Mouse (Mus musculus): Measurements from ENCODE around the gene Polr3e.

Gene Polr3e

DNA sequence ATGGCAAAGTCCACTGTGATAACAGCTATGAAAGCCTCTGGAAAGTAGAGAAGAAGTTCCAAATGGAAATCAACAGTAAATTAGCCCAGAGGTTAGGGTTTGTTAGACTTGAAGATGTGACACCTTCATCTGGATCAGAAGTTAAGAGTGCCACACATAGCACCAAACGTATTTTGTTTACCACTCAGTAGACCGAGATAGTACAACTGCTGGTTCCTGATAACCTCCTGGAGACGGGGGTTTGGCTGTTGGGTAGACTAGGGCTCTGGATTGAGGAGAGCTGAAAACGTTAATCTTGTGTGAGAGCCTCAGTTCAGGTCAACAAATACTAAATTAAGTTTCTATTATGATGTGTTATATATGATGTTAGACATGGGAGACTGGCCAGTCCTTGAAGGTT is 62.5 kb downstream of the Polr3e start:
- no peak for DNase-seq (ENCODE audit: low read depth)

DNA sequence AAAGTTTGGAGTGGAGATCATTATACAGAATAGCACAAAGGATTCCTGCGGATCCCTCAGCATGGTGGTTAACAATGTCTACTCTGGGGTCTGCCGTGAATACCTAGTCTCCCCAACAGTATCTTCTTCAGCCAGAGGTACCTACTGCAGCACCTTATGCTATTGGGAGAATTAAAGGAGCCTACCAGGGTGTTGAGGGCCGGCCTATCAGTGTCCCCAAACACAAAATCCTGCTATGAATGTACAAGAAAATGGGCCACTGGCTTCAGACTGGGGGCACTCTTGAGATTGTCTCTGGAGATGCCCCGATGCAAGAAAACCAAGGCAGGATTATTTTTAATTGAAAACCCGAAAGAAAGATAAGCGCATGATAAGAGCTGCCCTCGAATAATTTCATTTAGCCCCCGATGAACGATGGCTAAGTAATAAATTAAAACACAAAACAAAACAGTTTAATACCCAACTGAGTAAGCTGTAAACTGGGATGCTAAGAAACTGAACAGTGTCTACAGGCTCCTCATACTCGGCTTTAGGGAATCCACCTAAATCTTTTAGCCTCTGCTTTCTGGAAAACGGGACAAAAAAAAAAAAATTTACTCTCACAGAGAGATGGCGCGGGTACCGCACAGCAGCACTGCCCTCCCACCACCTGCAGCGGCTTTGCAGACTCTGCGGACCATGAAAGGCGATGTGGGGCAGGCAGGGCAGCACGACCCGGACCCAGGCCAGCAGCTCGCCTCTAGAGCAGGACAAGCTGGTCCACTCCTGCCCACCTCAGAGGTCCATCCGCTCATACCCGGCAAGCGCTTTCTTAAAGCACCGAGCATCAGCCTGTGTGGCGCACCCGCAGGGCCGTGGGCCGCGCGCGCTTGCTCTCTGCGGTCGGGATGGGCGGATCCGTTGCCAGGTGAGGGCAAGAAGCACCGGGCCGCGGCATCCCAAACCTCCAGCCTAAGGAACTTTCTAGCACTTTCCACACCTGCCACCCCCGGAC is 63.7 kb downstream of the Polr3e start:
- DNase-seq (ENCODE audit: low read depth) = peak; percentile 34

DNA sequence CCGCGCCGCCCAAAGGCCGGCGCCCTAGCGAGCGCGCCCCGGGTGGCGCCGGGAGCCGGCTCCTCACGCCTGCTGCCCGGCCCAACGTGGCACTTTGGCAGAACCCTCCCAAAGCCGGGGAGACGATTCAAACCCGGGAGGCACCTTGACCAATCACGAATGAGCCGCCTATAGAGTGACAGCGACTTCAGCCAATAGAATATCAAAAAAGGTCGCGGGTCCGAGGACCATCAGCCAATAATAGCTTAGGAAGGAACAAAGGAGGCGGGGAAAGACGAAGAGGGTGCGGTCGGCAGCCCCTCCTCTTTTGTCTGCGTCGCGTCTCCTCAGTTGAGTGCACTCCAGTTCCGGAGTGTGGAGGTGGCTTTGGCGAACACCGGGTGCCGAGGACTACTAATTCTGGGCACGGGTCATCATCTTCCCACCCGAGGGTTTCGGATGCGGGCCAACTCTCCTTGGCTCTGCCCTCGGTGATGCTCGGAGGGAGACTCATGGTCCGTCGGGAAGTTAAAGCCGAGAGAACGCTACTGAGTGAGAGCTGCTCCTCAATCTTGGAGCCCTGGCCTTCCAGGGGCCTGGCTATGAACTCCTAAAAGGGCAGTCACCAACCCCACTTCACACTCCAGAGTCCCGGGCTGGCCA is 64.8 kb downstream of the Polr3e start, which contains the start of the genes Cdr2 and Mfsd13b:
Cdr2 (minus strand) TSS at position 113 of the 642 bp plus-strand sequence.
Mfsd13b (plus strand) TSS at position 310 of the 642 bp plus-strand sequence.
- DNase-seq (ENCODE audit: low read depth) = peak; percentile 98

DNA sequence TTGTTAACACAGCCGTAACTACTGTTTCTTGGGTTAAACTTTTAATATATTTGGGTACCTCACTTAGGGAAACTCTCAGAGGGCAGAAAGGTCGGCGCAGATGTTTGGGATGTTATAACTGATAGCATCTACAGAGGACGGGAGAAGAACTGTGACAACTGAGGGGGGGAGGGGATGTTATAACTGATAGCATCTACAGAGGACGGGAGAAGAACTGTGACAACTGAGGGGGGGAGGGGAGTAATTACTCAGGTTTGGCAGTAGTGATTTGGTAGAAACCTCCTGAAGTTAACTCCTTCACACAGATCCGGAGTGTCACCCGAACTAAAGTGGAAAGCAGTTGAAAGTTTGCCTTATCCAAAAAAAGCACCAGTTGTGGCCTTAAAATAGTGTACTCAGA is 65.4 kb downstream of the Polr3e start:
- DNase-seq (ENCODE audit: low read depth) = no peak

DNA sequence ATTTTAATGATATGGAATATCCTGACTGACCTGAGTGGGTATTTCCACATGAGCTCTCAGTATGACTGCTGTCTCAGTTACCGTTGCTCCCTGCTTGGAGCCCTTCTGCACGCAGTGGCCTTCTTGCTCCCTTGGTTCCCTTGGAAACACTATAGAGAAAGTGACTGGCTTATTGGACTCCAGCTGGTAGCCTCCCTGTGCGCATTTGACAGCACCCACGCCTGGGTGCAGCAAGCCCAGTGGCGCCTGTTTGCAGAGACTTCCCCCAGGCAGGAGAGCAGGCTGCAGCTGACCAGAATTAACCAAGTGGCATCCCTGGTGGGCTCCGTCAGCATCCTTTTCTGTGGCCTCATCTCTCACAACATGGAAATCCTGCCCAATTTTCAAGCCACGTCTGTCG is 73.6 kb downstream of the Polr3e start:
- DNase-seq (ENCODE audit: low read depth) = no peak
